Mouse (Mus musculus) lung, embryonic 15.5 days (tissue): Measurements from ENCODE around the gene Pde11a. TPM values are rescaled to one million over a fixed set of nuclear protein-coding genes. Genes with fewer than 3 reads are reported as not detected.

Source experiments
- ATAC-seq: fragments of 200-750 bp; cut with Nextera tagmentation; 2 replicates; pipeline ENCODE4 v1.8.0; 2017; ENCODE audit warnings: moderate number of reproducible peaks, borderline replicate concordance; ENCODE audit not compliant: low FRiP score, low TSS enrichment; ENCODE audit errors: extremely low read depth
- H3K27ac ChIP-seq: fragments of 300-500 bp; sonication (generic); 2 replicates; pipeline ENCODE4 v1.5.1; 2015; ENCODE audit warnings: moderate library complexity, mild to moderate bottlenecking, inconsistent platforms
- H3K27me3 ChIP-seq: fragments of 300-500 bp; sonication (generic); 2 replicates; pipeline ENCODE4 v1.6.1; 2015; ENCODE audit warnings: inconsistent platforms
- H3K36me3 ChIP-seq: fragments of 300-500 bp; sonication (generic); 2 replicates; pipeline ENCODE4 v1.6.1; 2015; ENCODE audit warnings: inconsistent platforms
- H3K4me1 ChIP-seq: fragments of 300-500 bp; sonication (generic); 2 replicates; pipeline ENCODE4 v1.6.1; 2015; ENCODE audit warnings: inconsistent platforms
- H3K4me2 ChIP-seq: fragments of 300-500 bp; sonication (generic); 2 replicates; pipeline ENCODE4 v1.6.1; 2015; ENCODE audit warnings: inconsistent platforms, mild to moderate bottlenecking, moderate library complexity
- H3K4me3 ChIP-seq: fragments of 300-500 bp; sonication (generic); 2 replicates; pipeline ENCODE4 v1.5.1; 2015; ENCODE audit warnings: mild to moderate bottlenecking, inconsistent platforms
- H3K9ac ChIP-seq: fragments of 300-500 bp; sonication (generic); 2 replicates; pipeline ENCODE4 v1.6.1; 2015; ENCODE audit warnings: inconsistent platforms
- H3K9me3 ChIP-seq: fragments of 300-500 bp; sonication (generic); 2 replicates; pipeline ENCODE4 v1.6.1; 2016; ENCODE audit warnings: inconsistent platforms
- WGBS: fragments of 180-500 bp; shearing (Covaris S2); methylation state at CpG from one replicate; pipeline ENCODE4 v1.1.7; 2015; 5-methylcytosine and 5-hydroxymethylcytosine counted together
- polyA plus RNA-seq: library from polyadenylated mRNA; unstranded; fragments of >200 nt; fragmentation: Nextera tagmentation; extraction: Ambion mirVana; gene quantifications from 2 replicates; pipeline ENCODE4 v1.2.1, GENCODE M21; 2015

Pde11a gene
- polyA plus RNA-seq, 1 experiment from 2014 or later = 0.14 TPM

- Histone ChIP-seq H3K27me3 (no peaks in the 10 kb centered on the region), H3K36me3 (no peaks in the 10 kb centered on the region), H3K4me1 (0 out of 2 replicates have a peak, but pooled peaks cover 3% of the 10 kb centered on the region), H3K27ac (no peak overlapping the region), H3K4me3 (no peak overlapping the region), H3K4me2 (no peak overlapping the region), H3K9ac (no peak overlapping the region), H3K9me3 (no peaks in the 10 kb centered on the region)
- no peak for ATAC-seq
- 33% methylated on average over 2 of the region's 2 CpGs for WGBS
These were observed 99.4 kb downstream of the Pde11a start for GRCm38 (mm10) chr2:76239175-76239574.

DNA sequence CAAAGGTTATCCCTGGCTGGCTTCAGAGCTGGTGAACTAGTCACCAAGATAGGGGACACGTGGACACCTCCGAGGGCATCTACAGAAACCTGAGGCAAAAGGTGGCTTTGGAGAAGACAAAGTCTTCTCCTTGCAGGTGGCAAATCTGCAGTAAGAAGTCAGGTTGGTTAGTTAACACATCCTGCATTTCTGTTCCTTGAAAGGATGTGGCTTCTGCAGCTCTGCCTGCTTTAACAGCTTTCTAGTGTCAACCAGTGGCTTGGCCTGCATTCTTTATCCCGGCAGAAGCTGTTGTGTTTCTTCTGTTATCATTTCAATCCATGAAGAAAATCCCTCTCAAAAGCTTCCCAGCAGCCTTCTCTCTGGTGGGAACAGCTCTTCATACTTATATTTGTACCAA is 100.1 kb downstream of the Pde11a start:
- Histone ChIP-seq H3K9me3 (no peaks in the 10 kb centered on the region), H3K4me2 (no peak overlapping the region), H3K36me3 (no peaks in the 10 kb centered on the region), H3K27ac (no peak overlapping the region), H3K4me1 (0 out of 2 replicates have a peak, but pooled peaks cover 3% of the 10 kb centered on the region), H3K9ac (no peak overlapping the region), H3K27me3 (no peaks in the 10 kb centered on the region), H3K4me3 (no peak overlapping the region)
- WGBS = 41% methylated on average over 3 of the region's 3 CpGs
- no peak for ATAC-seq

GRCm38 (mm10) chr2:76237638-76238420 is 100.7 kb downstream of the Pde11a start:
- H3K27ac ChIP-seq = no peak overlapping the region
- no peak for ATAC-seq

GRCm38 (mm10) chr2:76220364-76221108 is 118.0 kb downstream of the Pde11a start:
- 43% methylated on average over 6 of the region's 6 CpGs for whole genome bisulfite sequencing
- no peaks in the 10 kb centered on the region for H3K36me3 ChIP-seq
- no peaks in the 10 kb centered on the region for H3K27me3 ChIP-seq
- no peaks in the 10 kb centered on the region for H3K4me1 ChIP-seq
- H3K27ac ChIP-seq = no peak overlapping the region
- no peak overlapping the region for H3K4me3 ChIP-seq
- ATAC-seq = no peak
- H3K9ac ChIP-seq = no peak overlapping the region
- H3K4me2 ChIP-seq = no peak overlapping the region
- H3K9me3 ChIP-seq = no peaks in the 10 kb centered on the region

More at GRCm38 (mm10) chr2:76237638-76238420, 100.7 kb downstream of the Pde11a start:
- no peak overlapping the region for H3K4me3 ChIP-seq
- no peaks in the 10 kb centered on the region for H3K9me3 ChIP-seq
- H3K27me3 ChIP-seq = no peaks in the 10 kb centered on the region
- no peak overlapping the region for H3K4me2 ChIP-seq
- WGBS = 41% methylated on average over 10 of the region's 10 CpGs
- 0 out of 2 replicates have a peak, but pooled peaks cover 3% of the 10 kb centered on the region for H3K4me1 ChIP-seq
- H3K36me3 ChIP-seq = no peaks in the 10 kb centered on the region
- H3K9ac ChIP-seq = no peak overlapping the region

DNA sequence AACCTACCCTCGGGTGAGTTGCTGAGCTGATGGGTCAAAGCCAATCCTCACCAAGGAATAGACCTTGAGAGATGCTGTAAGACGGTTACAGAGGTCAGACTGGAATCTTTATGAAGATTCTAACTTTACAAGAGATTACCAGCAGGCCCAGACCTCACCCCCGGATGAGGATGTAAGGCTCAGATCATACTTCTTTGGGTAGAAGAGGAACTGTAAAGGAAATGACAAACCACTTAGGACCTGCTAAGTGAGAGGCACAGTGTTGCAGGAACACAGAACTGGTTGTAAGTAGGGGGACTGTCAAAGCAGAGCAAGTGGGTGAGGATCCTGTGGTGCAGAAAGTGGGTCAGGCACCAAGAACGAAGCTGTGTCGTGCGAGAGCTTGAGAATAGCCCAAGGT is 119.0 kb downstream of the Pde11a start:
- Histone ChIP-seq H3K4me2 (no peak overlapping the region), H3K4me1 (no peaks in the 10 kb centered on the region), H3K9me3 (no peaks in the 10 kb centered on the region), H3K9ac (no peak overlapping the region), H3K36me3 (no peaks in the 10 kb centered on the region), H3K27ac (no peak overlapping the region), H3K4me3 (no peak overlapping the region), H3K27me3 (no peaks in the 10 kb centered on the region)
- no peak for ATAC-seq
- 64% methylated on average over 6 of the region's 6 CpGs for WGBS

DNA sequence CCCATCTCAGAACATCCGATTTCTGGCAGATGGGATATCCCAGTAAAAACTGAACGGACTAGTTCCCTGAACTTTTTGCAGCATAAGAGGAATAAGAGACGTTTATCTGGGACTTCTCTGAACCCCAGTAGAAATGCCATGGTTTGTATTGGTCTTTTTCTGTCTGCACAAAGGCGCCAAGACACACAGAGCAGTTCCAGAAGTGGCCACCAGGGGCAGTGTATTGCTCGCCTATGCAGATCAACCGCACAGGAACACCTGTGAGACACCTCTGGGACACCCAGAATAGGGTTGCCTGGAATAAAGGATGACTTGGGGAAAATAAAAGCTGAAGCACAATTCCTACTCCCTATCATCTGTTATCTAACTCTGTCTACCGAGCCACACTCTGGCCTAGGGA is 122.4 kb downstream of the Pde11a start:
- no peaks in the 10 kb centered on the region for H3K36me3 ChIP-seq
- H3K27ac ChIP-seq = no peak overlapping the region
- 71% methylated on average over 7 of the region's 7 CpGs for WGBS
- no peak overlapping the region for H3K4me2 ChIP-seq
- H3K4me3 ChIP-seq = no peak overlapping the region
- H3K4me1 ChIP-seq = no peaks in the 10 kb centered on the region
- no peaks in the 10 kb centered on the region for H3K27me3 ChIP-seq
- ATAC-seq = no peak
- no peaks in the 10 kb centered on the region for H3K9me3 ChIP-seq
- H3K9ac ChIP-seq = no peak overlapping the region

DNA sequence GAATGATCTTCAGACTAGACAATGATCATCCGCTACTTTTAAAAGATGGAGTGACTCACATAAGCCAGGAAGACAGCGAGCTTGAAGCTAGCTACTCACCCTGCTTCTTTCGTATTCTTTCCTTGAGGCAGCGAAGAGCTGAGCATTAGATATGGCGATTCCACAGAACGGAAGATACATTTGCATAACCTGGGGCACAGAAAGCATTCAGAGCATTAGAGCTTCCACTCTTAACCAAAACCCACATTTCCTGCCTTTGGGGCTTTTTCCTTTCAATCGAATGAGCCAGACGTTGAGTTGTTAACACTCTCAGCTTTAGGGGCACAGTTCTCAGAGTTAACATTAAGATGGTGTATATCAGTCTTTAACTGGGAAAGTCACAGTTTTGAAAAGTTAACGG is 123.4 kb downstream of the Pde11a start:
- ATAC-seq = no peak
- no peak overlapping the region for H3K27ac ChIP-seq

GRCm38 (mm10) chr2:76185126-76185525 is 153.4 kb downstream of the Pde11a start:
- Histone ChIP-seq H3K27me3 (no peaks in the 10 kb centered on the region), H3K36me3 (no peaks in the 10 kb centered on the region), H3K4me3 (no peak overlapping the region), H3K9me3 (no peaks in the 10 kb centered on the region), H3K27ac (no peak overlapping the region), H3K4me1 (no peaks in the 10 kb centered on the region), H3K9ac (no peak overlapping the region), H3K4me2 (no peak overlapping the region)
- WGBS = 33% methylated on average over 1 of the region's 1 CpGs
- ATAC-seq = no peak

More for the DNA sequence above, 123.4 kb downstream of the Pde11a start:
- Histone ChIP-seq H3K9me3 (no peaks in the 10 kb centered on the region), H3K4me3 (no peak overlapping the region), H3K9ac (no peak overlapping the region), H3K27me3 (no peaks in the 10 kb centered on the region), H3K4me1 (no peaks in the 10 kb centered on the region), H3K4me2 (no peak overlapping the region), H3K36me3 (no peaks in the 10 kb centered on the region)
- WGBS = 83% methylated on average over 9 of the region's 9 CpGs

DNA sequence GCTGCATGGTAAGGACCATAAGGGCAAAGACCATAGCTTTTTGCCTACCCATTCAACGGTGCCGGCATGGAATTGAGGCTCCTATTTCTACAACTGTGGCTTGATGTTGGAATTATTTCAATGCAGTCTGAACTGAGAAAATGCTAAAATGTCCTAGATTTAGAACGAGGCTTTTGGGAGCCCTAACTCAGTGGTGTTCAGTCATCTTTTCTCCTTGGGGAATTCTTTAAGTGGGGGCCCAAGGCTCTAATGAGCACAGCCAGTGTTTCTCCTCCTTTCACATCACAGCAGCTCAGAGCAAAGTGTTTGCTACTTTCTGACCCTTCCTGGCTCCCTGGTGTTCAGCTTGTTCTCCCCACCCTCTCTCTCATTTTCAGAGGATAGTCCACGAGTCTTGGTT is 175.8 kb downstream of the Pde11a start:
- H3K9ac ChIP-seq = no peak overlapping the region
- no peaks in the 10 kb centered on the region for H3K4me1 ChIP-seq
- H3K27ac ChIP-seq = no peak overlapping the region
- no peak overlapping the region for H3K4me2 ChIP-seq
- H3K27me3 ChIP-seq = no peaks in the 10 kb centered on the region
- H3K9me3 ChIP-seq = no peaks in the 10 kb centered on the region
- no peaks in the 10 kb centered on the region for H3K36me3 ChIP-seq
- WGBS = 71% methylated on average over 4 of the region's 4 CpGs
- H3K4me3 ChIP-seq = no peak overlapping the region
- ATAC-seq = no peak

GRCm38 (mm10) chr2:76158973-76159372 is 179.6 kb downstream of the Pde11a start:
- Histone ChIP-seq H3K9me3 (no peaks in the 10 kb centered on the region), H3K4me3 (no peak overlapping the region), H3K9ac (no peak overlapping the region), H3K4me1 (no peaks in the 10 kb centered on the region), H3K4me2 (no peak overlapping the region), H3K36me3 (no peaks in the 10 kb centered on the region), H3K27ac (no peak overlapping the region), H3K27me3 (no peaks in the 10 kb centered on the region)
- WGBS = 57% methylated on average over 2 of the region's 2 CpGs
- no peak for ATAC-seq

DNA sequence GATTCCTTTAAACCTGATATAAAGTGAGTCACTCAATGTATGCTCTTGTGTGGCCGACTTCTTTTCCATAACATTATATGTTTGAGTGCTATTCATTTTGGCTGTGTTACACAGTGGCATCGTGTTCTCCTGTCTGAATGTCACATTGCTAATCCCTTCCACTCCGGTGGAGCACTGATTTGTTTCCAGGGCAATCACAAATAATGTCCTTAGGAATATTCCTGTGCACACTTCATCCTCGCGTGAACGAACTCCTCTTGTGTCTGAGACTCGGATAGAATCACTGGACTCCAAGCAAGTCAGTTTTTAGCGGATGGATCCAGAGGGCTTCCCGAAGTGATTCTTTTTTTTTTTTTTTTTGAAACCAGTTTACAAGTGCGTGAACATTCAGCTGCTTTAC is 197.4 kb downstream of the Pde11a start:
- no peak for ATAC-seq
- Histone ChIP-seq H3K36me3 (no peaks in the 10 kb centered on the region), H3K27me3 (no peaks in the 10 kb centered on the region), H3K9ac (no peak overlapping the region), H3K4me3 (no peak overlapping the region), H3K4me2 (no peak overlapping the region), H3K27ac (no peak overlapping the region), H3K9me3 (no peaks in the 10 kb centered on the region), H3K4me1 (no peaks in the 10 kb centered on the region)
- 82% methylated on average over 10 of the region's 10 CpGs for WGBS

DNA sequence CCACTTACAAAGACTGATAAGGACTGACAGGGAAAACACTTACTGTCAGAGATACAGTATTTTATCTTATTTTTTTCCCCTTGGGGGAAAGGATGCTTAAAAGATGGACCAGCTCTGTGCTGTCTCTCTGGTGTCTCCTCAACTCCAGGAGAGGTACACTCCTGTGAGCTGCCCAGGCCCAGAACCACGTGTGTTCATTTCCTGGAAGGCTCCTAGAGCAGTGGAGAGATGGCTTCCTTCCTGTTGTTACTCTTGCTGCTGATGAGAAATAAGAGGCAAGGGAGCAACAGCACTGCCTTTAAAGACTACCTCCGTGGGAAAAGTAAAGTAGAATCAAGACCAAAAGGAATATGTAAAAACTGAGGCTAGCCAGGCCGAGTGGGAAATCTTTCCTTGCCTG is 205.6 kb downstream of the Pde11a start:
- Histone ChIP-seq H3K4me2 (no peak overlapping the region), H3K4me1 (peaks cover 15% of the 10 kb centered on the region), H3K27ac (no peak overlapping the region), H3K9ac (no peak overlapping the region), H3K36me3 (no peaks in the 10 kb centered on the region), H3K27me3 (no peaks in the 10 kb centered on the region), H3K9me3 (no peaks in the 10 kb centered on the region), H3K4me3 (no peak overlapping the region)
- WGBS = 58% methylated on average over 3 of the region's 3 CpGs
- no peak for ATAC-seq
